Mouse (Mus musculus): ENCODE results near the gene Col11a2. TPM values are rescaled to one million over a fixed set of nuclear protein-coding genes. Genes with fewer than 3 reads are reported as not detected.

The Col11a2 gene
- total and polyA plus RNA-seq, 3 experiments, result 0.89 to 1.8 (median 0.98) TPM

- Histone ChIP-seq H3K27me3 (ENCODE audit: control insufficient read depth, insufficient read depth, low read length) (no peaks in the 10 kb centered on the region), H3K4me1 (ENCODE audit: control insufficient read depth, insufficient read depth, low read length) (0 out of 2 replicates have a peak, but pooled peaks cover 2% of the 10 kb centered on the region), H3K27ac (no peak overlapping the region), H3K4me3 (no peak overlapping the region), H3K9ac (ENCODE audit: low read depth, low read length) (no peak overlapping the region), H3K36me3 (ENCODE audit: control insufficient read depth, insufficient read depth, low read length) (peaks cover 41% of the 10 kb centered on the region), H3K79me2 (replicated peaks; ENCODE audit: control insufficient read depth, insufficient read depth, low read length) (peaks cover 2% of the 10 kb centered on the region)
- no peak for DNase-seq
- 79% methylated on average over 7 of the region's 7 CpGs for WGBS
- TF ChIP-seq POLR2A (IDR thresholded peaks at IDR 0.05; ENCODE audit: insufficient read depth, low read depth, low read length), result no peak
- TF ChIP-seq CTCF (IDR thresholded peaks at IDR 0.05), result no peak
- TF ChIP-seq EP300 (IDR thresholded peaks at IDR 0.05; ENCODE audit: insufficient read depth, low read depth, low read length), result no peak
- intact Hi-C loops (cut with DNase I), result loop anchor here (10.0 kb wide), 1 partner anchor 491 kb away; the partner anchor contains the start of genes Agpat1 and Rnf5
Observed at GRCm38 (mm10) chr17:34114114-34114513, 74.9 kb downstream of the Col11a2 start.

Small RNA genes lying within 50 kb of the gene (microRNA-seq; reads per million reads assigned to microRNA genes)
- 0 to 0.39 reads per million in 2 experiments for gene Mir219a-1
- 0 reads per million in 2 experiments for gene Mir219c

Other genes with a start within 250 kb of the Col11a2 start
Only the 30 nearest of the 33 such genes appear.
- gene Rps28, start 214.9 kb upstream of the Col11a2 start, total RNA-seq (2021), result 100 to 1,000 TPM; 683 to 757 TPM
- gene Rps28, start 214.9 kb upstream of the Col11a2 start, polyA plus RNA-seq (2012; rRNA removed), result 329 and 480 TPM in 2 replicates
- 100 to 1,000 TPM; 609 to 707 TPM for gene Ndufa7, start 214.9 kb upstream of the Col11a2 start, total RNA-seq (2021)
- 755 and 759 TPM in 2 replicates for gene Ndufa7, start 214.9 kb upstream of the Col11a2 start, polyA plus RNA-seq (2012; rRNA removed)
- 10 to 100 TPM; 27.8 to 34.3 TPM for gene Cd320, start 196.3 kb upstream of the Col11a2 start, total RNA-seq (2021)
- 36.1 and 46.9 TPM in 2 replicates for gene Cd320, start 196.3 kb upstream of the Col11a2 start, polyA plus RNA-seq (2012; rRNA removed)
- not detected for gene Gm7029, start 165.6 kb upstream of the Col11a2 start, total RNA-seq (2021)
- gene Gm7029, start 165.6 kb upstream of the Col11a2 start, polyA plus RNA-seq (2012; rRNA removed), result not detected in 2 replicates
- under 1 TPM; 0.57 to 0.66 TPM for gene Kifc1, start 148.8 kb upstream of the Col11a2 start, total RNA-seq (2021)
- gene Kifc1, start 148.8 kb upstream of the Col11a2 start, polyA plus RNA-seq (2012; rRNA removed), result 0.59 and 0.94 TPM in 2 replicates
- gene Platr17, start 134.3 kb upstream of the Col11a2 start, total RNA-seq (2021), result not detected
- not detected in 2 replicates for gene Platr17, start 134.3 kb upstream of the Col11a2 start, polyA plus RNA-seq (2012; rRNA removed)
- 10 to 100 TPM; 11.5 to 16.4 TPM for gene Daxx, start 130.0 kb upstream of the Col11a2 start, total RNA-seq (2021)
- 18.5 and 20.5 TPM in 2 replicates for gene Daxx, start 130.0 kb upstream of the Col11a2 start, polyA plus RNA-seq (2012; rRNA removed)
- 100 to 1,000 TPM in 1 of 2 experiments, 10 to 100 TPM in 1; 98.9 to 124 TPM for gene Tapbp, start 123.5 kb upstream of the Col11a2 start, total RNA-seq (2021)
- 62.5 and 75.7 TPM in 2 replicates for gene Tapbp, start 123.5 kb upstream of the Col11a2 start, polyA plus RNA-seq (2012; rRNA removed)
- 10 to 100 TPM; 13.7 to 18.8 TPM for gene Zbtb22, start 123.5 kb upstream of the Col11a2 start, total RNA-seq (2021)
- 24.6 and 26.8 TPM in 2 replicates for gene Zbtb22, start 123.5 kb upstream of the Col11a2 start, polyA plus RNA-seq (2012; rRNA removed)
- gene Rgl2, start 109.9 kb upstream of the Col11a2 start, total RNA-seq (2021), result 10 to 100 TPM; 33.2 to 36.0 TPM
- gene Rgl2, start 109.9 kb upstream of the Col11a2 start, polyA plus RNA-seq (2012; rRNA removed), result 89.1 and 101 TPM in 2 replicates
- gene Pfdn6, start 99.1 kb upstream of the Col11a2 start, total RNA-seq (2021), result 10 to 100 TPM; 77.7 to 81.0 TPM
- gene Pfdn6, start 99.1 kb upstream of the Col11a2 start, polyA plus RNA-seq (2012; rRNA removed), result 28.0 and 29.6 TPM in 2 replicates
- 10 to 100 TPM in 1 of 2 experiments, 1 to 10 TPM in 1; 8.8 to 10.0 TPM for gene Wdr46, start 98.8 kb upstream of the Col11a2 start, total RNA-seq (2021)
- gene Wdr46, start 98.8 kb upstream of the Col11a2 start, polyA plus RNA-seq (2012; rRNA removed), result 8.7 and 9.1 TPM in 2 replicates
- gene B3galt4, start 87.9 kb upstream of the Col11a2 start, total RNA-seq (2021), result 1 to 10 TPM; 1.8 to 1.9 TPM
- 2.4 and 3.4 TPM in 2 replicates for gene B3galt4, start 87.9 kb upstream of the Col11a2 start, polyA plus RNA-seq (2012; rRNA removed)
- gene Vps52, start 83.6 kb upstream of the Col11a2 start, total RNA-seq (2021), result 10 to 100 TPM; 38.1 to 39.1 TPM
- 47.8 and 56.4 TPM in 2 replicates for gene Vps52, start 83.6 kb upstream of the Col11a2 start, polyA plus RNA-seq (2012; rRNA removed)
- gene Rps18, start 83.4 kb upstream of the Col11a2 start, total RNA-seq (2021), result 100 to 1,000 TPM; 364 to 420 TPM
- gene Rps18, start 83.4 kb upstream of the Col11a2 start, polyA plus RNA-seq (2012; rRNA removed), result 180 and 194 TPM in 2 replicates
- gene H2-K1, start 39.1 kb upstream of the Col11a2 start, total RNA-seq (2021), result 100 to 1,000 TPM; 103 to 117 TPM
- gene H2-K1, start 39.1 kb upstream of the Col11a2 start, polyA plus RNA-seq (2012; rRNA removed), result 655 and 1,075 TPM in 2 replicates
- gene Ring1, start 14.8 kb upstream of the Col11a2 start, total RNA-seq (2021), result 10 to 100 TPM; 13.0 to 13.1 TPM
- 18.6 and 20.8 TPM in 2 replicates for gene Ring1, start 14.8 kb upstream of the Col11a2 start, polyA plus RNA-seq (2012; rRNA removed)
- gene H2-Ke6, start 11.4 kb upstream of the Col11a2 start, total RNA-seq (2021), result 100 to 1,000 TPM; 112 to 138 TPM
- 87.0 and 91.6 TPM in 2 replicates for gene H2-Ke6, start 11.4 kb upstream of the Col11a2 start, polyA plus RNA-seq (2012; rRNA removed)
- gene Slc39a7, start 7.8 kb upstream of the Col11a2 start, total RNA-seq (2021), result 10 to 100 TPM; 76.0 to 79.8 TPM
- gene Slc39a7, start 7.8 kb upstream of the Col11a2 start, polyA plus RNA-seq (2012; rRNA removed), result 64.0 and 72.5 TPM in 2 replicates
- 10 to 100 TPM; 39.1 to 42.4 TPM for gene Rxrb, start 7.6 kb upstream of the Col11a2 start, total RNA-seq (2021)
- 38.8 and 41.3 TPM in 2 replicates for gene Rxrb, start 7.6 kb upstream of the Col11a2 start, polyA plus RNA-seq (2012; rRNA removed)
- under 1 TPM; 0.20 to 0.29 TPM for gene H2-Oa, start 52.9 kb downstream of the Col11a2 start, total RNA-seq (2021)
- gene H2-Oa, start 52.9 kb downstream of the Col11a2 start, polyA plus RNA-seq (2012; rRNA removed), result 0.79 and 3.2 TPM in 2 replicates
- gene H2-DMa, start 80.1 kb downstream of the Col11a2 start, total RNA-seq (2021), result 1 to 10 TPM; 4.0 to 7.5 TPM
- gene H2-DMa, start 80.1 kb downstream of the Col11a2 start, polyA plus RNA-seq (2012; rRNA removed), result 12.2 and 21.3 TPM in 2 replicates
- 10 to 100 TPM; 67.6 to 71.1 TPM for gene Brd2, start 83.2 kb downstream of the Col11a2 start, total RNA-seq (2021)
- 78.9 and 118 TPM in 2 replicates for gene Brd2, start 83.2 kb downstream of the Col11a2 start, polyA plus RNA-seq (2012; rRNA removed)
- 1 to 10 TPM; 2.1 to 2.3 TPM for gene H2-DMb2, start 103.9 kb downstream of the Col11a2 start, total RNA-seq (2021)
- 2.3 and 7.6 TPM in 2 replicates for gene H2-DMb2, start 103.9 kb downstream of the Col11a2 start, polyA plus RNA-seq (2012; rRNA removed)
- gene H2-DMb1, start 113.6 kb downstream of the Col11a2 start, total RNA-seq (2021), result 1 to 10 TPM; 1.6 to 2.2 TPM
- gene H2-DMb1, start 113.6 kb downstream of the Col11a2 start, polyA plus RNA-seq (2012; rRNA removed), result 8.9 and 19.1 TPM in 2 replicates
- gene Tap1, start 148.1 kb downstream of the Col11a2 start, total RNA-seq (2021), result 1 to 10 TPM; 3.4 to 7.2 TPM
- gene Tap1, start 148.1 kb downstream of the Col11a2 start, polyA plus RNA-seq (2012; rRNA removed), result 10.9 and 11.7 TPM in 2 replicates
- 10 to 100 TPM in 1 of 2 experiments, 1 to 10 TPM in 1; 6.9 to 13.5 TPM for gene Psmb9, start 148.3 kb downstream of the Col11a2 start, total RNA-seq (2021)
- gene Psmb9, start 148.3 kb downstream of the Col11a2 start, polyA plus RNA-seq (2012; rRNA removed), result 16.0 and 20.5 TPM in 2 replicates
- gene Psmb8, start 158.3 kb downstream of the Col11a2 start, total RNA-seq (2021), result 10 to 100 TPM; 12.3 to 18.9 TPM
- 33.5 and 44.2 TPM in 2 replicates for gene Psmb8, start 158.3 kb downstream of the Col11a2 start, polyA plus RNA-seq (2012; rRNA removed)
- 10 to 100 TPM; 26.1 to 31.2 TPM for gene Tap2, start 164.1 kb downstream of the Col11a2 start, total RNA-seq (2021)
- 25.0 and 26.5 TPM in 2 replicates for gene Tap2, start 164.1 kb downstream of the Col11a2 start, polyA plus RNA-seq (2012; rRNA removed)
- gene H2-Ob, start 199.5 kb downstream of the Col11a2 start, total RNA-seq (2021), result 1 to 10 TPM in 1 of 2 experiments, under 1 TPM in 1; 0.55 to 1.0 TPM
- gene H2-Ob, start 199.5 kb downstream of the Col11a2 start, polyA plus RNA-seq (2012; rRNA removed), result 3.5 and 6.2 TPM in 2 replicates